Mouse (Mus musculus) R1 (cell line): Measurements from ENCODE around the gene Tmem88b.
A peak's percentile ranks its signal among the peaks of the same experiment; 100 is the strongest.
"Not testable (repeated sequence)": the region's sequence is repeated elsewhere in the genome, so short reads cannot be mapped to it uniquely, and the experiment has no call there.

Experiments
- DNase-seq: peaks from one replicate; pipeline ENCODE4 v3.0.0-alpha.2; 2018; ENCODE audit warnings: low read depth, low spot score

Gene Tmem88b

GRCm38 (mm10) chr4:155760613-155761355, 24.9 kb downstream of the Tmem88b start, which contains the start of gene Atad3a:
Gene Atad3a (minus strand): TSS chr4:155761093.
- DNase-seq: peak; percentile 98

GRCm38 (mm10) chr4:155759862-155760612, 25.6 kb downstream of the Tmem88b start:
- DNase-seq: peak; percentile 77

- no peak for DNase-seq
Observed at GRCm38 (mm10) chr4:155757011-155757410, 28.7 kb downstream of the Tmem88b start.

- DNase-seq: no peak
Observed at GRCm38 (mm10) chr4:155746575-155747490, 38.8 kb downstream of the Tmem88b start.

- no peak for DNase-seq
Observed at GRCm38 (mm10) chr4:155746036-155746548, 39.6 kb downstream of the Tmem88b start.

GRCm38 (mm10) chr4:155745136-155745535, 40.5 kb downstream of the Tmem88b start:
- DNase-seq: no peak

GRCm38 (mm10) chr4:155744474-155744873, 41.2 kb downstream of the Tmem88b start:
- no peak for DNase-seq

- DNase-seq: no peak
Observed at GRCm38 (mm10) chr4:155742684-155743083, 43.0 kb downstream of the Tmem88b start.

GRCm38 (mm10) chr4:155740681-155741080, 45.0 kb downstream of the Tmem88b start:
- not testable (repeated sequence) for DNase-seq

GRCm38 (mm10) chr4:155739741-155740636, 45.7 kb downstream of the Tmem88b start:
- DNase-seq: no peak

- no peak for DNase-seq
Observed at GRCm38 (mm10) chr4:155739152-155739551, 46.5 kb downstream of the Tmem88b start.

- no peak for DNase-seq
Observed at GRCm38 (mm10) chr4:155738262-155738661, 47.4 kb downstream of the Tmem88b start.

- DNase-seq: no peak
Observed at GRCm38 (mm10) chr4:155736421-155736820, 49.3 kb downstream of the Tmem88b start.

- DNase-seq: peak; percentile 70
Observed at GRCm38 (mm10) chr4:155735788-155736187, 49.9 kb downstream of the Tmem88b start.

GRCm38 (mm10) chr4:155734951-155735702, 50.5 kb downstream of the Tmem88b start:
- no peak for DNase-seq

- peak; percentile 95 for DNase-seq
Observed at GRCm38 (mm10) chr4:155734350-155734941, 51.2 kb downstream of the Tmem88b start, which contains the start of gene Tmem240. Gene Tmem240 (plus strand): TSS chr4:155734800.

- no peak for DNase-seq
Observed at GRCm38 (mm10) chr4:155733267-155733666, 52.4 kb downstream of the Tmem88b start.
